Mouse (Mus musculus): ENCODE results near the gene Comp.

The Comp gene

DNA sequence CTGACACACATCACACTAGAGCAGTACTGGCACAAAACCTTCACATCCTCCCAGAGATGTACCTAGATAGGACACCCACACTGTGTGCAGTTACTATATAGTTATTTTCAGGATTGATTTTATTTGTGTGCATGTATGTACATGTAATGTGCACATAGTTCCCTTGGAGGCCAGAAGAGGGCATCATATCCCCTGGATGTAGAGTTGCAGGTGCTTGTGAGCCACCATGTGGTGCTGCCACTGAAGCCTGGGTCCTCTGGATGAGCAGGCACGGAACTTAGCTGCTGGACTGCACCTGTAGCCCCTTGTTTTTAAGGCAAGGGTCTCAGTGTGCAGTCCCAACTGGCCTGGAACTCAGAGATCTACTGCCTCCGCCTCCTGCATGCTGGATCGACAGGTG is 30.9 kb downstream of the Comp start:
- no peak for DNase-seq

DNA sequence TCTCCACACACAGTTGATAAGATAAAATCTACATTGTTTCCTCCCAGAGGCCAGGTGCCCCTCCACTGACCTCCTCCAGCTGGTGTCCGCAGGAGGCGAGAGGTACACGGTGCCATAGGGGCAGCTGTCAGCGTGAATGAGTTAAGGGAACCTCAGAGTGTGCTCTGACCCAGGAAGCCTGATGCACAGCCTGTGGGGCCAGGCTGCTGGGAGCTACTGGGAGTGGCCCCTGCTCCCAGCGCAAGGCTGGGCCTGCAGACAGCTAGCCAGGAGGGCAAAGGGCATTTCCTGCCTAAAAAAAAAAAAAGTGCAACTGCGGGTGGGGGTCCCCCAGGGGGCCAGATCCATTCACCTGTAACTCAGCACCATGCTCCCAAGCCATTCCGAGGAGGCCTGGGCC is 31.8 kb downstream of the Comp start:
- no peak for DNase-seq

- DNase-seq, result peak; percentile 35 to 71
These were observed 33.2 kb downstream of the Comp start for GRCm38 (mm10) chr8:70406427-70407069.

DNA sequence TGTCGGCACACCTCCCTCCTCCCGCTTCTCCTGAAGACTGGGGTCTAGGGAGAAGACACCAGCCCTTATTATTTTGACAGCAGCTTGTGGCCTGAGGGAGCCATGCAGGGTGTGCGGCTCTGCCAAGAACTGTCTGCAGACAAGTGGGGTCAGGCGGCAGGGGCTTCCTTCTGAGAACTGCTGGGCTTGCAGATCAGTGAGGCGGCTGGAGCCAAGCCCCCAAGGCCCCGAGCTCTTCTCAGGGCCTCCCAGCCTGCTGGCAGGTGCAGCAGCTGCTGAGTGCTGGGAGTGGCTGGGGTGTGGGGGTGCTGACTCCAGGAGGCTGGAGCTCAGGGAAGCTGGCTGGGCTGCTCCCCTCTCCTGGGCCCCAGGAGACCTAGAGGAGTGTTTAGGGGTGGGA is 34.9 kb downstream of the Comp start:
- no peak for DNase-seq

DNA sequence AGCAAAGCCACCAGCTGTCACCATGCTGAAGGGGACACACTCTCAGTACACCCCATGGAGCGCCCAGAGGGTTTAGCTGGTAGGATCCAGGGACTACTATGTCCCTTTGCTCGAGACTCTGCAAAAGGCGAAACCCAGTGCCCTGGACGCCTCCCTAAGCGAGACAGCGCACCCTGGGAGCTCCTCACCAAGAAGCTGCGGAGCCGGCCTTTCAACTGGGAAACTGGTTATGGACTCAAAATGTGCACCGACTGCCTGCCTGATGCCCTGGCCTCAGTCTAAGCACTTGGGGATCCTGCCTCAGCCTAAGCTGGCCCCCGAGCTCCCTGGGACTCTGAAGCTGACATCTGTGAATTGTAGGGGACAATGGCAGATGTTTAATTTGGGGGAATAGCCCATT is 35.7 kb downstream of the Comp start:
- no peak for DNase-seq

GRCm38 (mm10) chr8:70409455-70409871 is 36.1 kb downstream of the Comp start:
- DNase-seq, result peak; percentile 15 to 54

DNA sequence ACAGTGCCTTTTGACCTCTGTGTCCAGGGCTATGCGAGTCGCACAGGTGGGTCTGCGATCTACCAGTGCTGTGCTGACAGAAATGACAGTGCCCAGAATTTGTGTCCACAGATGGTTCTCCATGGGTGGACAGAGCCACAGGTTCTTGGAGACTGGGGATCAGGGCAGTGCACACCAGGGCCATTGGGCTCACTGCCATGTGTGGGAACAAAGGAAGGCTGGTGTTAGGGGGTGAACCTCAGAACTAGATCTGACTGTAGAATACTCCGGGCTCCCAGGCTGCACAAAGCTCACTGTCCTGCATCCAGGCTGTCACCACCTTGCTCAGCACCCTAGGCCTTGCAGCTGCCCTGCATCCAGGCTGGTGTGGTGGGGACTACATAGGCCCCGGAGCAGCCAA is 36.9 kb downstream of the Comp start:
- DNase-seq, result no peak

DNA sequence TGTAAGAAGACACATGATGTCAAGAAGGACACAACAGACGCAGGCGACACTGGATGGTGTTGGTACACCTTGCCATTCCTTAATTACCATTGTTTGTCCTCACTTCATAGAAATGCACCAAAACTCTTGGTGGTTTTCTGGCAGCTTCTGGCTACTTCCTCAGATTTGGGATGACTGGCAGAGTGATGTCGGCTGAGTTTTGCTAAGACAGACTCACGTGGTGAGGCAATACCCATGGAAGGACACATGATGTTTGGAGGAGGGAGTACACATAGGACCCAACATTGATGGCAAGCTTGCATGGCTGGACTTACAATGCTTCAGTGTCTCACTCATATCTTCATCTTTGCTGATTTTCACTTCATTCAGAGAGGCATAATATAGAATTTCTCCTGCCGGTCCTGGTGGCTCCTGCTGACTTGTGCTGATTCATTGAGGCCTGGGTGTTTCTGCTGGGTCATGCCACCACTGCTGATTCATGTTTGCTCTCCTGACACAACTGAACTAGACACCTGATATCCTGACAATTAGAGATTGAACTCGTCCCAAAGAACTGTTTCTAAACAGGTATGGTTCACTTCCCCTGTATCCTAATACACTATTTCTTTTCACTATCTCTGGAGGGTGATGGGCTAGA is 41.1 kb downstream of the Comp start:
- DNase-seq, result no peak

- peak in 1 of 2 experiments; percentile 32 for DNase-seq
These were observed 42.4 kb downstream of the Comp start for GRCm38 (mm10) chr8:70415540-70416451.

DNA sequence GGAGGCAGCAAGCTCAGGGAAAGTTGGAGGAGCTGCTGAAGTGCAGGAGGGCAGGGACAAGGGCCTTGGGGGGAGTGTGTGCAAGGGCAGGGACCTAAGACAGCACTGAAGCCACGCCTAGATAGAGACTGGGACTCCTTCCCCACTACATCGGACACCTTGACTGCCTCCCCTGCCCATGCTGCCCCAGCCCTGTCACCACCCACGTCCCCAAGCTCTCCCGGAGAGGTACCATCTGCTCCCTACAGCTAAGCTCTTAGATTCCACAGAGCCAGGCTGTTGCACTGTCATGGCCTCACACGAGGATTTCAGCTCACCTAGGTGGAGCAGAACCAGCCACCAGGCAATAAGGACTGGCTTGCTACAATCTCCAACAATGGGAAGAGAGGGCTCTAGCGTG is 43.6 kb downstream of the Comp start:
- DNase-seq, result no peak

DNA sequence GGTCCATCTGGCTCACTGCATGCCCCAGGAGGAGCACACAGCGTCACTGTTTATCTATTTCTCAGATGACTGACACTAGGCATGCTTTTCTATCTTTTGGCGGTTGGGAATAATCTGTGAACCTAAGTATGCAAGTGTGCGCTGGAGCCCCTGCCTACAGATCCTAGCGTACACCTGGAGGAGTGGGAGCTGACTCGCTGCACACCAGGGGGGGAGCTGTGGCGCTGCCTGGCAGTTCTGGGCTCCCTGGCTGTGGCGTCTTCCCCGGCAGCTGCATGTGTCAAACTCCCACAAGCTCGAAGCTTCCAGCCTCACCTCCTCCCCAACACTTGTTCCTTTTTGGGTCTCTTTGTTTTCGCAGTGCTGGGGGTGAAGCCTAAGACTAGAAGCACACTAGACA is 44.6 kb downstream of the Comp start:
- DNase-seq, result no peak

GRCm38 (mm10) chr8:70418954-70419353 is 45.6 kb downstream of the Comp start:
- DNase-seq, result peak in 1 of 2 experiments; percentile 45

DNA sequence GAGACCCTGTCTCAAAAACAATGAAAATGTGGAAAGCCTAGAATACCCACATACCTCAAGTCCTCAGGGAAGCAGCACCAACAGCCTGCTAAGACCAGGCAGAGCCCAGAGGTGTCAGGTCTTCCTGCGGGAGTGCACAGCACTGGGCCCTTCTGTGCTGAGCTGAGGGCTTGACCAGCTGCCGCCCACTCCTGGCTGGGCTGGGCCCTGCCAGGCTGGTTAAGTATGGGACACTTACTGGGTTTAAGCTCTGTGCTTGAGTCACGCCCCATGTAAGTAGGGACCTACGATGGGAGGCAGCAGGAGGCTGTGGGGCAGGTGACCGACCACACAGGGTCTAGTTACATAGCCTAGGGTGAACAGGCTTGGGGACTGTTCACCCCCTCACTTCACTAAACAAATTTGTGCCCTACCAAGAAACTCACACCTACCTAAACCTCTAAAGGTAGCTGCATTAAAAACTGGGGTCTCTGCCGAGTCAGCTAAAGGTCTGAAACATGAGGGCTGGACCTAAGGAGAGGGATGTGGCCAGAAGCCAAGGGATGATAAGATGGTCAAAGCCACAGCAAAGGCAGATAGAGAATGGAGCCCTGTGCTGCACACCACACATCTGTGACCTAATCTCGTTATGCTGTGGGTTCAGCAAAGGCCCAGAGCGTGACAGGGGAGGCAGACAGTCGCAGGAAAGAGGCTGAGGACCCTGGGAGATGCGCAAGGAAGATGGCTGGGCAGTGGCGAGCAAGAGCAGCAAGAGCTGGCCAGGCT is 46.7 kb downstream of the Comp start:
- DNase-seq, result no peak

DNA sequence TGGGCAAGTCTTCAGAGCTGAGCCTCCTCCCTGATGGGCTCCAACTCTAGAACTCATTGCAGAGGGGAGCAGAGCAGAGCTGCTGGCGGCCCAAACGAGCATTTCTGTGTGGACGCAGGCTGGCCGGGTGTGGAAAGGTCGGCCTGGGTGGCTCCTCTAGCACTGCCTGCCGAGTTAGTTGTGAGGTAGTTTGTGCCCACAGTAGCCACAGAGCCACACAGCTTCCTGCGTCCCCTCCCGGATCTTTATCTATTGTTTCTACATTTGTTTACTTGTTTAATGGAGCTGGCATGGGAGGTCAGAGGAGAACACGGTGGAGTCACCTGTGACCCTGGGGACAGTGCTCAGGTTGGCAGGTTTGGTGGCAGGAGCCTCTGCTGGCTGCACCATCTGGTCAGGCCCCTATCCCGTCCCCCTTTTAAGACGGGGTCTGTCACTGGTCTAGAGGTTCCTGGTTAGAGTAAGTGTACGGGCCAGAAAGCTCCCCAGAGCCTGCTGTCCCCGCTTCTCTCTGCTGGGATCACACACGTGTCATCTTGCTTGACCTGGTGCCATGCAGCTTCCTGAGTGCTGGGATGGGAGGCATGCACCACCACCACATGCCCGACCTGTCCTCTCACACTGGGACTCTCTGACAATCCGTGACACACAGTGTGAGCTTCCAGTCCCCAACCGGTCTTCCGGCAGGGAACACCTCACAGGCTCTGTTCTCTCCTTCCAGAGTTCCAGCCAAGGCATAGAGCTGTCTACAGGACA is 48.2 kb downstream of the Comp start:
- no peak for DNase-seq

DNA sequence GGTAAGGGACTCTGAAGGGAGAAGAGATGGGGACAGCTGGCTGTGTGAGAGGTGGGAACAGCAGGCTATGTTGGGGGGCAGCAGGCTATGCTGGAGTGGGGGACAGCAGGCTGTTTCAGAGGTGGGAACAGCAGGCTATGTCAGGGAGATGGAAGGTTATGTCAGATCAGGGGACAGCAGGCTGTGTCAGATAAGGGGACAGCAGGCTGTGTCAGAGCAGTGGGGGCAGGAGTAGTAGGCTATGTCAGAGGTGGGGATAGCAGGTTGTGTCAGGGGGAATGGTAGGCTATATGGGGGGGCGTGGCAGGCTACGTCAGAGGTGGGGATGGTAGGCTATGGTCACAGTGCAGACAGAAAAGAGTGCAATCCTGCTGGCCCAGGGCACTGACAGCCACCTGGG is 49.4 kb downstream of the Comp start:
- no peak for DNase-seq

GRCm38 (mm10) chr8:70426300-70426907 is 53.0 kb downstream of the Comp start:
- DNase-seq, result no peak

GRCm38 (mm10) chr8:70431213-70431612 is 57.9 kb downstream of the Comp start:
- no peak for DNase-seq
